ENCODE assay signal across 19 mouse cellular contexts in the genomic region with DNA sequence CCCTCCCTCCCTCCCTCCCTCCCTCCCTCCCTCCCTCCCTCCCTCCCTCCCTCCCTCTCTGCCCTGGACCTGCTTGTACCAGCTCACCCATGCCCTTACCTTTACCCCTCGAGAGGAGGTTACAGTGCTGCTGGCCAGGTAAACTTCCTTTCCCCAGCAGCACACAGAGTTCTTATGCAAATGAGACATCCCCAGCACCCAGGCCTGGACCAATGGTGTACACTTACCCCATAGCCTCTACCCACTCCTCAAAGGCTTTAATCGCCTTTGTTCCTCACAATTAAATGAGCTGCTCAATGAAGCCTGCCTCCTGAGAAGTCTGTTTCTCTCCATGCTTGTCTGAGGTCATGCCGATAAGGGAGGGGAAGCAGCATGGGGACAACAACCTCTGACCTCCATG. TPM values are rescaled to one million over a fixed set of nuclear protein-coding genes. Genes with fewer than 3 reads are reported as not detected.
DNase-seq lines count a peak whose midpoint lies in the region; ATAC-seq and TF ChIP-seq lines count a peak whose summit lies in the region.
"Had no signal": no experiment of that assay in that cellular context is flagged by ENCODE, and none has a peak within 500 bp of the region (broad histone marks: within the 10 kb centered on the region; RNA-seq: fewer than 3 reads in every experiment).

No protein-coding gene starts in this region.

- TF ChIP-seq CTCF in lung, adult 2 months (IDR thresholded peaks at IDR 0.05; ENCODE audit: insufficient read depth, low read length) = no peak

- H3K4me2 ChIP-seq in hindbrain, embryonic 11.5 days (replicated peaks; ENCODE audit: low read depth, low read length) = no peak overlapping the region
- H3K4me2 ChIP-seq in hindbrain, embryonic 16.5 days (ENCODE audit: low read length) = no peak overlapping the region
- H3K4me2 ChIP-seq in neural tube, embryonic 11.5 days (ENCODE audit: low read depth) = no peak overlapping the region
- H3K4me2 ChIP-seq in kidney, embryonic 15.5 days = no peak overlapping the region
- no peak overlapping the region for H3K4me2 ChIP-seq in liver, embryonic 12.5 days
- H3K4me2 ChIP-seq: embryonic facial prominence, embryonic 15.5 days; limb, embryonic 15.5 days had no signal

- no peaks in the 10 kb centered on the region for H3K27me3 ChIP-seq in hindbrain, embryonic 11.5 days (ENCODE audit: control insufficient read depth, insufficient read depth, low read length)
- no peaks in the 10 kb centered on the region for H3K27me3 ChIP-seq in hindbrain, embryonic 16.5 days (replicated peaks; ENCODE audit: control insufficient read depth, insufficient read depth, low read length)
- no peaks in the 10 kb centered on the region for H3K27me3 ChIP-seq in neural tube, embryonic 11.5 days (ENCODE audit: control insufficient read depth, insufficient read depth, low read length)
- no peaks in the 10 kb centered on the region for H3K27me3 ChIP-seq in kidney, embryonic 15.5 days
- H3K27me3 ChIP-seq in liver, embryonic 12.5 days (replicated peaks) = no peaks in the 10 kb centered on the region; the same call in 1 of the 2 replicates
- H3K27me3 ChIP-seq: embryonic facial prominence, embryonic 15.5 days; limb, embryonic 15.5 days had no signal

- no peak overlapping the region for H3K27ac ChIP-seq in hindbrain, embryonic 11.5 days (ENCODE audit: low read depth, low read length)
- H3K27ac ChIP-seq in hindbrain, embryonic 16.5 days (ENCODE audit: low read depth, low read length) = no peak overlapping the region
- no peak overlapping the region for H3K27ac ChIP-seq in neural tube, embryonic 11.5 days (ENCODE audit: low read depth, low read length)
- peak overlapping the region; percentile 67 for H3K27ac ChIP-seq in kidney, embryonic 15.5 days
- no peak overlapping the region for H3K27ac ChIP-seq in liver, embryonic 12.5 days
- H3K27ac ChIP-seq: embryonic facial prominence, embryonic 15.5 days; limb, embryonic 15.5 days; macrophage had no signal

- H3K36me3 ChIP-seq in hindbrain, embryonic 11.5 days (ENCODE audit: control insufficient read depth, insufficient read depth, low read length) = no peaks in the 10 kb centered on the region
- no peaks in the 10 kb centered on the region for H3K36me3 ChIP-seq in hindbrain, embryonic 16.5 days (ENCODE audit: control insufficient read depth, insufficient read depth, low read length)
- H3K36me3 ChIP-seq in neural tube, embryonic 11.5 days (ENCODE audit: control insufficient read depth, insufficient read depth, low read length) = no peaks in the 10 kb centered on the region
- H3K36me3 ChIP-seq in kidney, embryonic 15.5 days = no peaks in the 10 kb centered on the region
- H3K36me3 ChIP-seq in liver, embryonic 12.5 days = no peaks in the 10 kb centered on the region
- H3K36me3 ChIP-seq: embryonic facial prominence, embryonic 15.5 days; G1E; limb, embryonic 15.5 days had no signal

- H3K4me1 ChIP-seq in hindbrain, embryonic 11.5 days (replicated peaks; ENCODE audit: control insufficient read depth, insufficient read depth, low read length) = no peaks in the 10 kb centered on the region
- no peaks in the 10 kb centered on the region for H3K4me1 ChIP-seq in hindbrain, embryonic 16.5 days (ENCODE audit: control insufficient read depth, insufficient read depth, low read depth, low read length)
- no peaks in the 10 kb centered on the region for H3K4me1 ChIP-seq in neural tube, embryonic 11.5 days (ENCODE audit: control insufficient read depth, insufficient read depth, low read length)
- H3K4me1 ChIP-seq in kidney, embryonic 15.5 days = peaks cover 4% of the 10 kb centered on the region; the same call in 1 of the 2 replicates
- peaks cover 8% of the 10 kb centered on the region for H3K4me1 ChIP-seq in liver, embryonic 12.5 days
- H3K4me1 ChIP-seq in lung, adult 2 months (ENCODE audit: control insufficient read depth, insufficient read depth, low read length) = no peaks in the 10 kb centered on the region
- H3K4me1 ChIP-seq: embryonic facial prominence, embryonic 15.5 days; limb, embryonic 15.5 days had no signal

- no peak overlapping the region for H3K4me3 ChIP-seq in hindbrain, embryonic 11.5 days (ENCODE audit: low read depth, low read length)
- no peak overlapping the region for H3K4me3 ChIP-seq in hindbrain, embryonic 16.5 days (ENCODE audit: low read length)
- H3K4me3 ChIP-seq in neural tube, embryonic 11.5 days (ENCODE audit: low read depth, low read length) = no peak overlapping the region
- no peak overlapping the region for H3K4me3 ChIP-seq in kidney, embryonic 15.5 days (replicated peaks)
- H3K4me3 ChIP-seq in liver, embryonic 12.5 days = no peak overlapping the region
- no peak overlapping the region for H3K4me3 ChIP-seq in lung, adult 2 months (replicated peaks; ENCODE audit: extremely low read depth, low read depth, low read length)
- H3K4me3 ChIP-seq: embryonic facial prominence, embryonic 15.5 days; limb, embryonic 15.5 days had no signal

- 20% methylated on average over 2 of the region's 3 CpGs for WGBS in hindbrain, embryonic 11.5 days
- WGBS in hindbrain, embryonic 16.5 days = 30% methylated on average over 3 of the region's 3 CpGs
- 5% methylated on average over 3 of the region's 3 CpGs for WGBS in neural tube, embryonic 11.5 days
- WGBS in kidney, embryonic 15.5 days = 31% methylated on average over 3 of the region's 3 CpGs
- 76% methylated on average over 2 of the region's 3 CpGs for WGBS in liver, embryonic 12.5 days (ENCODE audit: insufficient replicate concordance)
- 54% methylated on average over 3 of the region's 3 CpGs for WGBS in lung, adult 2 months

- no peaks in the 10 kb centered on the region for H3K9me3 ChIP-seq in hindbrain, embryonic 11.5 days (ENCODE audit: control insufficient read depth, low read length)
- no peaks in the 10 kb centered on the region for H3K9me3 ChIP-seq in hindbrain, embryonic 16.5 days (ENCODE audit: control insufficient read depth, low read length)
- no peaks in the 10 kb centered on the region for H3K9me3 ChIP-seq in neural tube, embryonic 11.5 days (ENCODE audit: control insufficient read depth, low read length)
- H3K9me3 ChIP-seq in kidney, embryonic 15.5 days (replicated peaks) = no peaks in the 10 kb centered on the region
- H3K9me3 ChIP-seq in liver, embryonic 12.5 days (replicated peaks) = no peaks in the 10 kb centered on the region
- H3K9me3 ChIP-seq: embryonic facial prominence, embryonic 15.5 days; limb, embryonic 15.5 days had no signal

- no peak for TF ChIP-seq POLR2A in lung, adult 2 months (IDR thresholded peaks at IDR 0.05; ENCODE audit: borderline replicate concordance, extremely low read depth, low read depth, low read length)

- DNase-seq in hindbrain, embryonic 11.5 days (ENCODE audit: low spot score) = no peak
- DNase-seq in neural tube, embryonic 11.5 days (ENCODE audit: low spot score) = no peak
- no peak for DNase-seq in neural tube, embryonic 10.5 days (ENCODE audit: extremely low spot score, low spot score)
- no peak for DNase-seq in lung, adult 2 months
- DNase-seq: adrenal gland, adult 2 months; cerebellum, adult 2 months; forebrain, postnatal 0 days; heart, postnatal 14 days; lung, adult 18-20 months; right cerebral cortex, postnatal 25 days had no signal

- peak; percentile 38; the same call in 1 of the 2 replicates for ATAC-seq in hindbrain, embryonic 11.5 days (ENCODE audit: low FRiP score)
- no peak for ATAC-seq in hindbrain, embryonic 16.5 days
- ATAC-seq in neural tube, embryonic 11.5 days (ENCODE audit: insufficient read depth, low FRiP score, low TSS enrichment) = 0 out of 2 replicates have a peak, but pooled peaks have one; percentile 13
- ATAC-seq in kidney, embryonic 15.5 days (replicated peaks; ENCODE audit: low FRiP score) = peak; percentile 87
- ATAC-seq in liver, embryonic 12.5 days = no peak
- ATAC-seq: forebrain, postnatal 0 days; intestine, postnatal 0 days had no signal

- H3K9ac ChIP-seq in hindbrain, embryonic 11.5 days (ENCODE audit: low read depth, low read length) = no peak overlapping the region
- H3K9ac ChIP-seq in hindbrain, embryonic 16.5 days (ENCODE audit: low read depth, low read length) = no peak overlapping the region
- H3K9ac ChIP-seq in neural tube, embryonic 11.5 days (ENCODE audit: low read length) = no peak overlapping the region
- H3K9ac ChIP-seq in kidney, embryonic 15.5 days = no peak overlapping the region
- H3K9ac ChIP-seq in liver, embryonic 12.5 days = no peak overlapping the region
- H3K9ac ChIP-seq: embryonic facial prominence, embryonic 15.5 days; forebrain, postnatal 0 days; limb, embryonic 15.5 days had no signal

RNA-seq across cellular contexts. Expression of gene Gm8439, which starts 18.4 kb away (rescaled TPM):
- polyA plus RNA-seq in hindbrain, embryonic 11.5 days (2014; fragmentation: Nextera tagmentation; extraction: Ambion mirVana) = not detected in 2 replicates
- not detected in 2 replicates for polyA plus RNA-seq in hindbrain, embryonic 16.5 days (2015; fragmentation: Nextera tagmentation; extraction: Ambion mirVana)
- polyA plus RNA-seq in neural tube, embryonic 11.5 days (2014; fragmentation: Nextera tagmentation; extraction: Ambion mirVana) = not detected in 2 replicates
- not detected in 2 replicates for polyA plus RNA-seq in kidney, embryonic 15.5 days (2015; fragmentation: Nextera tagmentation; extraction: Ambion mirVana)
- not detected in 2 replicates for polyA plus RNA-seq in liver, embryonic 12.5 days (2016; fragmentation: Nextera tagmentation; extraction: Ambion mirVana)
- polyA plus RNA-seq in lung, adult 2 months (2012; rRNA removed) = not detected in 2 replicates
- polyA plus RNA-seq: adrenal gland, adult 2 months; C2C12; cerebellum, adult 2 months; embryonic facial prominence, embryonic 15.5 days; forebrain, postnatal 0 days; G1E; intestine, postnatal 0 days; limb, embryonic 15.5 days; macrophage had no signal

RNA-seq across cellular contexts. Expression of gene Ctps, which starts 36.9 kb away (rescaled TPM):
- polyA plus RNA-seq in hindbrain, embryonic 11.5 days (2014; fragmentation: Nextera tagmentation; extraction: Ambion mirVana) = 118 and 138 TPM in 2 replicates
- polyA plus RNA-seq in hindbrain, embryonic 16.5 days (2015; fragmentation: Nextera tagmentation; extraction: Ambion mirVana) = 76.4 and 77.1 TPM in 2 replicates
- polyA plus RNA-seq in neural tube, embryonic 11.5 days (2014; fragmentation: Nextera tagmentation; extraction: Ambion mirVana) = 129 and 135 TPM in 2 replicates
- 83.1 and 84.0 TPM in 2 replicates for polyA plus RNA-seq in kidney, embryonic 15.5 days (2015; fragmentation: Nextera tagmentation; extraction: Ambion mirVana)
- 75.0 and 75.8 TPM in 2 replicates for polyA plus RNA-seq in liver, embryonic 12.5 days (2016; fragmentation: Nextera tagmentation; extraction: Ambion mirVana)
- polyA plus RNA-seq in lung, adult 2 months (2012; rRNA removed) = 7.7 and 10.2 TPM in 2 replicates

RNA-seq across cellular contexts. Expression of gene Cited4, which starts 59.4 kb away (rescaled TPM):
- 6.9 and 7.8 TPM in 2 replicates for polyA plus RNA-seq in hindbrain, embryonic 11.5 days (2014; fragmentation: Nextera tagmentation; extraction: Ambion mirVana)
- polyA plus RNA-seq in hindbrain, embryonic 16.5 days (2015; fragmentation: Nextera tagmentation; extraction: Ambion mirVana) = 1.2 and 2.4 TPM in 2 replicates
- 6.4 and 7.3 TPM in 2 replicates for polyA plus RNA-seq in neural tube, embryonic 11.5 days (2014; fragmentation: Nextera tagmentation; extraction: Ambion mirVana)
- polyA plus RNA-seq in kidney, embryonic 15.5 days (2015; fragmentation: Nextera tagmentation; extraction: Ambion mirVana) = 11.3 and 12.9 TPM in 2 replicates
- polyA plus RNA-seq in liver, embryonic 12.5 days (2016; fragmentation: Nextera tagmentation; extraction: Ambion mirVana) = 286 and 295 TPM in 2 replicates
- 5.8 and 9.3 TPM in 2 replicates for polyA plus RNA-seq in lung, adult 2 months (2012; rRNA removed)
- polyA plus RNA-seq: C2C12, macrophage had no signal

Comparison
In these comparisons a context has a peak if more than half of its experiments do, and no peak if none do; other contexts are left out.
1. ATAC-seq: peak in hindbrain, embryonic 11.5 days (single experiment), neural tube, embryonic 11.5 days (single experiment) and kidney, embryonic 15.5 days (single experiment); none in hindbrain, embryonic 16.5 days (single experiment) and liver, embryonic 12.5 days (single experiment).
2. RNA of gene Cited4, which starts 59.4 kb away (polyA plus RNA-seq): 286 to 295 TPM in liver, embryonic 12.5 days; 11.3 to 12.9 TPM in kidney, embryonic 15.5 days, 5.8 to 9.3 TPM in lung, adult 2 months, 6.9 to 7.8 TPM in hindbrain, embryonic 11.5 days, 6.4 to 7.3 TPM in neural tube, embryonic 11.5 days and 1.2 to 2.4 TPM in hindbrain, embryonic 16.5 days; every median in the first group is over 10 times any median in the second.